Mouse (Mus musculus) cortical plate, adult 2 months (tissue): ENCODE results near the gene Zfp729a.

Source experiments
- CTCF ChIP-seq: fragments of 200-500 bp; IDR thresholded peaks from 2 replicates; pipeline ENCODE4 v1.5.1; 2011; ENCODE audit warnings: mild to moderate bottlenecking, control low read depth, low read length; ENCODE audit not compliant: insufficient read depth; ENCODE audit errors: extremely low read depth
- POLR2A ChIP-seq: fragments of 200-500 bp; IDR thresholded peaks from 2 replicates; pipeline ENCODE4 v1.6.1; 2011; ENCODE audit warnings: mild to moderate bottlenecking, low read length, control low read depth; ENCODE audit not compliant: insufficient read depth; ENCODE audit errors: extremely low read depth

DNA sequence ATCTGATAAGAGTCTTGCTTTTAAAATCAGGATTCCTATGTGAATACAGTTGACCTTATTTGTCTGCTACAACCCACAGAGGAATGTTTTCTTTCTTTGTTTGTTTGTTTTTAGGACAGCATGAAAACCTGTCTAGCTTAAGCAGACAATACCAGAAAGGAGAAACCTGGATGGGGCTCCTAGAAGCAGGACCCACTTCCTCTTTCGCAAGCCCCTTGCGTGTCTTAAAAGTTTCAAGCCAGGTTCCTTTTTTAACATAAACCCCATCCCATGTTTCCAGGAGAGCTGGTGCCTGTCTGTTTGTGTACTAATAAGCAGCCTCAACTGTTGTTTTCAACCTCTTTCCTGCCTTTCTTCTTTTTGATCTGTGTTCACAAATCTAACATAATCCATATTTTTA is 37.3 kb upstream of the Zfp729a start:
- no peak for TF ChIP-seq CTCF
- no peak for TF ChIP-seq POLR2A
